Mouse (Mus musculus) layer of hippocampus, postnatal 10 days (tissue): Measurements from ENCODE around the gene Olfr311. TPM values are rescaled to one million over a fixed set of nuclear protein-coding genes. Genes with fewer than 3 reads are reported as not detected.
"Not testable (repeated sequence)": the region's sequence is repeated elsewhere in the genome, so short reads cannot be mapped to it uniquely, and the experiment has no call there.

Source experiments
- DNase-seq, 2 experiments: peaks; one replicate each; pipeline ENCODE4 v3.0.0; 2021; ENCODE audit warnings: low spot score in 2 of 2
- long read RNA-seq: library from polyadenylated mRNA; stranded (forward); transcript quantifications from one replicate; pipeline ENCODE4 v2.0.0, GENCODE M21; 2023
- total RNA-seq, 2 experiments: library from RNA; stranded (reverse); gene quantifications; 2 replicates each; pipeline ENCODE4 v1.2.3; 2021

Olfr311 gene
- not detected for total RNA-seq
- long read RNA-seq = 0 reads

DNA sequence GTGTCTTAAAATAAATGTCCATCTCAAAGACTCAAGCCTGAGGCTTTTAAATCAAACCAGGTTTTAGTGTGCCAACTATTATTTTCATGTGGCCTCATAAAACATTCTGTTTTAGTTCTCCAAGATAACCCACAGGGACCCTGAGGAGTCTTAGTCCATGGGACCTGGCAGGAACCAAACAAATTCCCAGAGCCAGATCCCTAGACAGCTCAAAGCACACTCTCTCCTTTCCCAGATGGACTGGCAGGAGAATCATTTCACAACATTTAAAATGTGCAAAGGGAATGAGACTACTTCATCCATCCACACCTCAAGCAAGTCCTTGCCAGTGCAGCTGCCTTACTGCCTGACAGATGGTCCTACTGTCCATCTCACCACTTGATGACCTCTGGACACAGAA, at the start of gene Olfr311:
Gene Olfr311, plus strand, starts transcription at position 301 of the 400 bp plus-strand sequence.
- not testable (repeated sequence) for DNase-seq

DNA sequence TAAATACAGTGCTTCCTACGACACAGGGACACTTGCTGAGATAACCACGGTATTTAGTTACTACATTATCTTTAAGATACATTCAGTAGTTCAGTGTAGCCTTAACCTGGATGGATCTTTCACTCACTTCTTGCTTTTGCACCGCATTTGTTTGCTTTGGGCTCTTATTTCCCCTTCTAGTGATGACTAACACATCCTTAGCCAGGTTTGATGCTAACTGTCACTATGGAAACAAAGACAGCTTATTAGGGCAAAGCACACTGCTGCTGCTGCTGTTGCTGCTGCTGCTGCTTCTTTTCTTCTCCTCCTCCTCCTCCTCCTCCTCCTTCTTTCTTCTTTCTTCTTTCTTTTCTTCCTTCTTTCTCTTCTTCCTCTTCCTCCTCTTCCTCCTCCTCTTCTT, 49.5 kb upstream of the Olfr311 start:
- no peak for DNase-seq

DNA sequence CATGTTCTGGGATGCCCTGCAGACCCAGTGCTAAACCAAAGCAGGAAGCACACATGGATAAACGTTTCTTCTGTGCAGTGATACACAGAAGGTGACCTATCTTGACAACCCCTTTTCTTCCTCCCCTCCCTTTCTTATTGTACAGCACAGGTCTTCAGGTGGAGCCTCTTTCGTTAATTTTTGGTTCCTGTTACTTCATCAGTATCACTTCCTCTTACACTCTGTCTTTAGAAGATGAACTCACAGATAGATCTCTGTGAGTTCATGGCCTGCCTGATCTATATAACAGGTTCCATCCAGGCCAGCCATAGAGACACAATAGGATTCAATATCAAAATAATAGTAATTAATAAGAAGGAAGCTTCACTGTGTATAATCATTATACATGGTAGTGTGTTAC, 49.0 kb upstream of the Olfr311 start:
- DNase-seq = no peak

DNA sequence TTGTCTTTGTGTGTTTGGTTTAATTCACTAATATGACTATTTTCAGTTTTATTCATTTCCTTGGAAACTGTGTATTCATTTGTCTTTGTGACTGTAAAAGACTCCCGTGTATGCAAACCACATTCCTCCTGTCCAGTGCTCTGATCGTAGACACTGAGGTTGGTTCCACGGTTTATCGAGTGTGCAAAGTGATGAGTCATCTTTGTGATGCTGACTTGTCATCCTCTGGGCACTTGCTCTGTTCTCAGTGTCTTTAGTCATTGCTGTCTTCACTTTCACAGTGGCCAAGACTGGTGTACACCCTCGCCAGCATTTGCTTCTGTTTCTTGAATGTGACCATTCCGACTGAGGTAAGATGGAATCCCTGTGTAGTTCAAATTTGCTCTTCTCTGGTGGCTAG, 48.4 kb upstream of the Olfr311 start:
- DNase-seq = no peak

DNA sequence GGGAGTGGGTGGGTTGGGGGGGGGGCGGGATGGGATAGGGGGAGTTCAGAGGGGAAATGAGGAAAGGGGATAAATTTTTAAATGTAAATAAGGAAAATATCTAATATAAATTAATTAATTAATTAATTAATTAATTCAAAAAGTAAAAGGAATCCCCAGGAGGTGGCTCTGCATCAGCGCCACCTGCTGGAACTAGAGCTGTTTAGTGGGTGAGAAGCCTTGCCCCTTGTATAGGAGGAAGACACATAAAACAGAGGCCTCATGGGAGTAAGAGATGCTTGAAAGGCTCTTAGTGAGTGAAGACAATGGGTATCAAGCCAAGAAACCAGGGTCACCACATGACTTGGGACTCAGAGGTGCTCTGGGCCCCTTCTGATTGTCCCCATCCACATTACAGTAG, 43.2 kb upstream of the Olfr311 start:
- no peak for DNase-seq

DNA sequence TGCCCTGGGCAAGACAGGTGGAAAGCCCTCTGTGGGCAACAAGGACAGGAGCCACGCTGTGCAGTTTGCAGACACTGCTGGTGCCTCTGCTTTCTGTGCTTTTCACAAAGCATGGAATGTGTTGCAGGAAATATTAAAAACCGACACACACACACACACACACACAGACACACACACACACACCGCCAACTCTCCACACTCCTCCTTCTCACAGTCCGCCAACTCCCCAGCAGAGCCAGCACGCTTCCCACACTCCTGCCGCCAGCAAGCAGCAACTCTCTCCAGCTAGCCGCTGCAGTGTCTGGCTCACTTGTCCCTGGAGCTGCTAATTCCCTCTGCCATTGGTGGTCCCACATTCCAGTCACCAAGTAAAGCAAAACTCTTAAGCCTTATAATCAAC, 42.2 kb upstream of the Olfr311 start:
- DNase-seq = peak; percentile 69 to 71

DNA sequence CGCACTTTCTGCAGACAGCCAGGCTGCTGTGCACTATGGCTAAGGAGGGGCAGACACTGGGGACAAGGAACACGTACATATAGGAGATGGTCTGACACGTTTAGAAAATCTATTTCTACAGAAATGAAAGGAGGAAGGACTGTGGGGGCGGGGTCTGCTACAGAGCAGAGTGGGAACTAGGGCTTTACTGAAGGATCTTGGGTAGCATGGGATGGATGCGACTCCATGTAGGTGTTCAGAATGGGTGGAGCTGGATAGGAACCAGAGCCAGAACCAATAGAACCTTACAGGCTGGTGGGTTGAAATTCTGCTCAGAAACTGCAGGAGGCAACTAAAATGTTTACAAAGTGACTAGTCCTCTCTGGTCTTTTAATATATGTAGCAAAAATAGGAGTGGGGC, 39.3 kb upstream of the Olfr311 start:
- no peak for DNase-seq

DNA sequence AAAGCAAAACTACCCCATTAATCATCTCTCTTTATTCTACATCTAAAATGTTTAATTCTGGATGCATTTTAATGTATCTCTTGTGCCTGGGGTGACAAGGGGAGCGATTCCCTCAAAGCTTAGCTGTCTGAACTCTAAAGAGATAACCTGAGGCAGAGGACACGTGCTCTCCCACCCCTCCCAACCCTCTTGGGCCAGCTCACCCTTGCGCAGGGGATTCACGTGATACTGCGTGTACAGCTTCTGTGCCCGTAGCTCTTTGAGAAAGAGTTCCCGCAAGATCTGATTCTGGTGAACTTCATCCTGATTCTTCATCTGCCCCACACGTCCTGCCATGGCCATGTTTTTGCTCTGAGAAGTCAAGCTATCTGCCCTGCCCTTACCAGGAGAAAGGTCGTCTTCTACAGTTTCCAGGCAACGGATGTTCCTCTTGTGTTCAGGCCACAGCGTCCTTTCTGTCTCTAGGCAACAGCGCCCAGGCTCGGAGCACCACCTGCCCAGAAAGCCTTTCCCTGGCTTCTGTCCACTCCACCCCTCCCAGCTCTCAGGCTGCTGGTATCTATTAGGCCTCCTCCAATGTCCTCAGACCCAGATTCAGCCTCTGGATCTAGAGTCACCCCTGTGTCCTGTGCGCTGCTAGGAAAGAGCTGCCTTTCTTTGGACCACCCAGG, 37.4 kb upstream of the Olfr311 start, which contains the start of gene Fam183b:
Gene Fam183b, minus strand, starts transcription at position 403 of the 671 bp plus-strand sequence.
- DNase-seq = peak; percentile 48 to 65

DNA sequence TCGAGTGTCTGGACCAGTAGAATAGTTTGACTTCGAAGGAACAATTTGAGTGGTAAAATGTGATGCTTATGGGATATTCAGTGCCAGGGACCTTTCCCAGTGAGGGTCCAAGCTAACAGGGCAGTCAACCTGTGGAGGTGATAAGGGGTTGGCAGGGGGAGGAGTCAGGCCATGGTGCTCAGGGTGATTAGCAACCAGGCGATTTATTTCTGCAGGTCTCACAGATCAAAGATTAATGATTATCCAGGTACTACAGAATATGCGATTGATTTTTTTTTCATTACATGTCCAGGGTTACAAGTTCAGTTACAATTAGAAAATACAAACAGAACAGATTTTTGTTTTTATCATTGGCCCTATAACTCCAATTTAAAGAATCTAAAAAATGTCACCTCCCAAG, 35.2 kb upstream of the Olfr311 start:
- DNase-seq = no peak

DNA sequence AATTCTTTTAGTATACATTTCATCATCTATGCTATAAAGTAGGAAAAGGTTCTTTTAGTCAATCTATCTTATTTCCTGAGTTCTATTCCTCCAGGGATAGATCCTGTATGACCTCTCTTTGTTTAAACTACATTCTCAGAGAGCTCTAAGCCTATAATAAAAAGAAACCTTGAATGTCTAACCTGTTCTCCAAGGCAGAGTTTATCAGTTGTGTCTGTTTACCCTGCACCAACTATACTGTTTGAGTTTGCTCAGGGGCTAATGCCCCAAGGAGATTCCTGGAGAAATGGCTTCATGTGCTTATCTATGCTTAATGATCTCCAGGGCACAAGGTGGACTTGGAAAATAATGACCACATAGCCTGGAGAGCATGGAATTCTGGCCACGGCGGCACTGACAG, 34.7 kb upstream of the Olfr311 start:
- no peak for DNase-seq

DNA sequence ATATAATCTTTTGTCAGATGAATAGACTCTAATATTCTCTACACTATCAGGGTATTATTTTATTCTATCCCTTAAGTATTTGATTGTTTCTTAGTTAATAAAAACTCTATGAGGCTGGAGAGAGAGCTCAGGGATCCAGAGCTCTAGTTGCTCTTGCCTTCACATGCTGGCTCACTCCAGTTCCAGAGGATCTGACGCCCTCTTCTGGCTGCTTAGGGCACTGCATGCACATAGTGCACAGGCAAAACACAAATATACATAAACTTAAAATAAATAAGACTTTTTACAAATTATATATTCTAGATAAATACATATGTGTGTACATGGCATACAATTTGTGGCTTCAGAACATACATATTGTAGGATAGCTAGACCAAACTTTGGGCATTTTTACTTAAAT, 27.1 kb upstream of the Olfr311 start:
- DNase-seq = no peak

DNA sequence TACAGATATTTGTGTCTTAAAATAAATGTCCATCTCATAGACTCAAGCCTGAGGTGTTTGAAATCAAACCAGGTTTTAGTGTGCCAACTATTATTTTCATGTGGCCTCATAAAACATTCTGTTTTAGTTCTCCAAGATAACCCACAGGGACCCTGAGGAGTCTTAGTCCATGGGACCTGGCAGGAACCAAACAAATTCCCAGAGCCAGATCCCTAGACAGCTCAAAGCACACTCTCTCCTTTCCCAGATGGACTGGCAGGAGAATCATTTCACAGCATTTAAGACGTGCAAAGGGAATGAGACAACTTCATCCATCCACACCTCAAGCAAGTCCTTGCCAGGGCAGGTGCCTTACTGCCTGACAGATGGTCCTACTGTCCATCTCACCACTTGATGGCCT, 24.4 kb upstream of the Olfr311 start, which contains the start of gene Olfr313:
Gene Olfr313, plus strand, starts transcription at position 301 of the 400 bp plus-strand sequence.
- not testable (repeated sequence) for DNase-seq

DNA sequence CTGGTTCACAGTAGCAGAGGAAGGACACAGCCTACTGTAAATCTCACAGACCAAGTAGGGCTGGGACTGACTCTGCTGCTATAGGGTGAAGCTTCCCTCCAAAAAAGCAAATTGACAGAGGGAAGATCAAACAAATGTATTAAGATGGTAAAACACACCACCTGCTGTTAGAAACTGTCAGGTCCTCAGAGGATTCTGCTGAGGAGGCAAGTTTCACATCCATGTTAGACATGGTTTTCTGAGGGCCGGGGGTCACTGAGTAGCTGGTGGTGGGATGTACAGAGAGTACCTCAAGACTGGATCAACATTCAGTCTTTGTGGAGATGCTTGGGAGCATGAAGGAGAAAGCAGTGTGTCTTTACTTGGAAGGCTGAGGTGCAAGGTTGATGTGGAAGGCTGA, 23.4 kb upstream of the Olfr311 start:
- DNase-seq = no peak

DNA sequence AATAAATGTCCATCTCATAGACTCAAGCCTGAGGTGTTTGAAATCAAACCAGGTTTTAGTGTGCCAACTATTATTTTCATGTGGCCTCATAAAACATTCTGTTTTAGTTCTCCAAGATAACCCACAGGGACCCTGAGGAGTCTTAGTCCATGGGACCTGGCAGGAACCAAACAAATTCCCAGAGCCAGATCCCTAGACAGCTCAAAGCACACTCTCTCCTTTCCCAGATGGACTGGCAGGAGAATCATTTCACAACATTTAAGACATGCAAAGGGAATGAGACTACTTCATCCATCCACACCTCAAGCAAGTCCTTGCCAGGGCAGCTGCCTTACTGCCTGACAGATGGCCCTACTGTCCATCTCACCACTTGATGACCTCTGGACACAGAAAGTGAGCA, 10.1 kb upstream of the Olfr311 start, which contains the start of gene Olfr312:
Gene Olfr312, plus strand, starts transcription at position 301 of the 400 bp plus-strand sequence.
- not testable (repeated sequence) for DNase-seq

DNA sequence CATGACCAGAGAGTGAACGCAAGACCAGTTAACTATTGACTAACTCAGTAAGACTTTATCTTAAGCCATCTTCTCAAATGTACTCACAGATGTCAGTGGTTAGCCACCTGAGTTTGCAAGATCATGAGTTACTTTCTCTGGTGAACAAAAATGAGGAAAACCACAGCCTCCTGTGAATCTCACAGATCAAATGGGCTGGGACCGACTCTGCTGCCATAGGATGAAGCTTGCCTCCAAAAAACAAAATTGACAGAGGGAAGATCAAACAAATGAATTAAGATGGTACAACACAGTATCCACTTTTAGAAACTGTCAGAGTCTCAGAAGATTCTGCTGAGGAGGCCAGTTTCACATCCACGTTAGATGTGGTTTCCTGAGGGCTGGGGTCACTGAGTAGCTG, 9.3 kb upstream of the Olfr311 start:
- no peak for DNase-seq

DNA sequence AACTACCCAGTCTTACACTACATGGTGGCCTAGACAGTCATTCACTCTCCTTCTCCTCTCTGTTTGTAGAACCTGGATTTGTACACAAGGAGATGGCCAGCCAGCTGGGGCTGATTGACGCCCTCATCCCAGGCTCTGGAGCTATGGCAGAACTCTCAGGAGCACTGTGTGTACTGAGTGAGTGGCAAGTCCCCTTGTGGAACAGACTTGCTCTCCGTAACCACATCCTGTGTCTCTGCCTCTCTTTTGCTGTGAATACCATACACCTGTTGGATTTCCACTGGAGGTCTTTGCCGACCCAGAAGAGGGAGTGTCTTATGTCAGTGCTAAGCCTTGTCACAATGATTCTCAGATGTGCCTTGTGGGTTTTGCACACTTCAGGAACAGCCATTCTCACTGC, 6.5 kb upstream of the Olfr311 start:
- DNase-seq = not testable (repeated sequence)

DNA sequence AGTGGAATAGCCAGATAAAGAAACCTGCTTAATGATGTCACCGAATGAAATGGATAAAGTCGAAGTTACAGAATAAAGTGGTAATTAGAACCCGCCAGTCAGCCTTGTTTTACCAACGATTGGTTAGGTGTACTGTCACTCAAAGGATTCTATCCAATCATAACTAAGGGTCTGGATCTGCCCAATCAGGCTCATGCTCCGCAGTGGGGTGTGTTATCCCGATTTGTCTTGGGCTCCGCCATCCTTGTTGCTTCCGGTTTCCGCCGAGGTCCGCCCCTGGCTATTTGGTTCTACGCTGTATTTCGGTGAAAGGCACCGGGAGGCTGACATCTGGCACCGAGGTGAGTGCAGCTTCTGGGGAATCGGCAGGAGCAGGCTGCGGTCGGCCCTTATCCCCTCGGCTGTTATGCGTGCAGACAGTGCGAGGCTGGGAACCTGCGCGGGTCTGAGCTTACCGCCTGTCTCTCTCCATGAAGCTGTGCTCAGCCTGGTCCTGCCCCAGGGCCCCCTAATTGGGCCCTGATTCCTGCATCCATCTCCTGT, 7.9 kb downstream of the Olfr311 start, which contains the start of gene Gm12258:
Gene Gm12258, plus strand, starts transcription at position 240 of the 543 bp plus-strand sequence.
- DNase-seq = peak; percentile 80 to 84

DNA sequence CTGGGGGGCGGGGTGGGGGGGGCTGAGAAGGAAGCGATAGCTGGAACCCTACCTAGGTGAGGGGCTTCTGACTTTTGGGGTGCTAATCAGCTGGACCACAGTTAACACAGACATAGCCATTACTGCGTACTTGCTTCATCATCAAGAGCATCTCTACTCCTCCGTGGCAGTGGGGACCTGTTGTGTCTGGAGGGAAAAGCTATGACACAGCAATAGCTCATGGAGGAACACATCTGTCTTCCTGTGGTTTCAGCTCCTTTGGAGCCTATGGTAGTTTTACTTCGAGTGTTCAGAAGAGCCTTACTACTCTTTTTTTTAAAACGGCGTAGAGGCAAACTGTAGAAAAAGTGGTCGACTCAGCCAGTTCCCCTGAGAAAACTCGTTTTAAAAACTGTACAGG, 8.6 kb downstream of the Olfr311 start:
- DNase-seq = no peak

DNA sequence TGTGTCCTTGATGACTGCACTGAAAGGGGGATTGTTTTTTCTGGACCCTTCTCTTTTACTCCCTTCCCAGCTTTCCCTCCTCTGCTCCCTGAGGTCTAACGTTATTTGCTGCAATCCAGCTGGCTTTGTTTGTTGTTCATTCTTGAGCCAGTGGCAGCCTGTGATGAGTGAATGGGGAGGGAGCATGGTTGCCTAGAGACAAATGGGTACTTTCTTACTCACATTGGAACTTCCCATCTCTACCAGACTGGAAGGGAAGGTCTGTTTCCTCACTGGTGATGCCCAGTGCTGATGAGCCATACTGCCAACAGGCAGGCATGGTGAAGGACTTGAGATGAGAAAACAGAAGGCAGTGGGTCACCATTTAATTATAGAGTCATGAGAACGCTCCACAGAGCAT, 10.7 kb downstream of the Olfr311 start:
- no peak for DNase-seq

DNA sequence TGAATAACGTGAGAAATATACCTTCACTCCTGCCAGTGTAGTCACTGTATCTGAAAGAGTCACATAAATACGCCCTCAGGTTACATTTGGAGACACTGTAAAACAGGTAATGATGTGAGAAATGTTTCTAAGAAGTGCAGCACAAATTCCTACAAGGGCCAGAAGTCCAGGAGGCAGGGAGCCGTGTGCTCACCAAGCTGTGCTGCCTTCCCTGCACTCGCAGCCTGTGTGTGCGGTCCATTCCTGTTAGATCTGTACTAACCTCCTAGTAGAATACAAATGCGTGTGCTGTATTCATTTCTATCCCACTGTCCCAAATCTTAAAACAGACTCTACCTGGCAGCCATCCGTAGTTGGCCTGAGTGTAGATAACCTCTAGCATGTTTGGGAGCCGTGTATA, 21.7 kb downstream of the Olfr311 start:
- no peak for DNase-seq

DNA sequence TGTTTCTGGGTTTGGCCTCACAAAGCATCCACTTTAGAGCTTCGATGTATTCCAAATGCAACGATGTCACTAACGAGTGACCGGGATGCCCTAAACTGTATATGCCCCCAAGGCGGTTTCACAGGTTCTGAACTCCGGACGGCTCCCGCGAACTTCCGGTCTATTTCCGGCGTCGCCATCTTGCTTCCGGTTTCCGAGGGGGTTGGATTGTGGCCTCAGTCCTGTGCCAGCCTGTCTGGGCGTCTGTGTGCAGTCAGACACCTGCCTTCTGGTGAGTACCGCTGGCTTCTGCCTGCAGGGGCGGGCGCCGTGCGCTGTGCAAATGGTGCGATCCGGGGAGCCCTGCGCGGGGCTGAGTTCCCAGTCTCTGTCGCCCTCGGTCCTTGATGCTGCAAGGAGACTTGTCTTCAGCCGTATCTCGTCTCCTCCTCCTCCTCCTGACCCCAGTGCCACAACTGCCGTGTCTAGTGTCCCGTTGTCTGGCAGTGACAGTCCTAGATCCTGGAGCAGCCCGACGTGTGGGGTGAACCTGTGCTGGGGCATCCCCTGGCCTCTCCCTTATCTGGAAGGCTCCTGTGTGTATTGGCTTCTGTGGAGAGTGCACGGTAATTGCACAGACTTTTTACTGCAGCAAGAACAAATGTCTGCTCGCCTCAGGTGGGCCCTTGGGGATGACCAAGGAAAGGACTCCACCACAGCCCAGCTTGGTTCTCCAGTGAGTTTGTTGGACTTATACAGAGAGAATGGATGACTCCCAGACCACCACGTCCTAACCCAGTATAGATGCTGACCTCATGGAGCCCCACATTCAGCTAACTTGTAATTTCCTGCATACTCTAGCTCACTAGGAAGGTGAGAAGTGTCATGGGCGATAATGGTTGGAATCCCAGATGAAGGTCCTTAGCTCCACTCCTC, 28.2 kb downstream of the Olfr311 start, which contains the start of gene 2810021J22Rik:
Gene 2810021J22Rik, plus strand, starts transcription at position 178 of the 915 bp plus-strand sequence.
- DNase-seq = peak; percentile 79 to 84

DNA sequence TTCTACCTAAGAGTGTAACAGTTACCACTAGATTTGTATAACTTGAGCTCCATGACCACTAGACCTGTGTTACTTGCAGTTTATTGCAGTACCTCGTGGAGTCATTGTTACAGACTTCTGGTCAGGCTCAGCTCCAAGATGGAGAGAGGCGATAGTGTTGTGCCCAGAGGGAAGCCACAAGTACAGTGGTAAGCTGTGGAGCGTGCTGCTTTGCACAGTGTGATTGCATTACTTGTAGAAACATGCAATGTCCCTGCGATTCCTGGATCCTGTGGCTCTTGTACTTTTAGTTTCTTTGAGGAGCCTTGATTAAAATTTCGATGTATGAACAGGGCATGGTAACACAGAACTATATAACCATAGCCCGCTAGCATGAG, 28.9 kb downstream of the Olfr311 start:
- DNase-seq = no peak
